ENCODE assay signal across 27 mouse cellular contexts in the genomic region with DNA sequence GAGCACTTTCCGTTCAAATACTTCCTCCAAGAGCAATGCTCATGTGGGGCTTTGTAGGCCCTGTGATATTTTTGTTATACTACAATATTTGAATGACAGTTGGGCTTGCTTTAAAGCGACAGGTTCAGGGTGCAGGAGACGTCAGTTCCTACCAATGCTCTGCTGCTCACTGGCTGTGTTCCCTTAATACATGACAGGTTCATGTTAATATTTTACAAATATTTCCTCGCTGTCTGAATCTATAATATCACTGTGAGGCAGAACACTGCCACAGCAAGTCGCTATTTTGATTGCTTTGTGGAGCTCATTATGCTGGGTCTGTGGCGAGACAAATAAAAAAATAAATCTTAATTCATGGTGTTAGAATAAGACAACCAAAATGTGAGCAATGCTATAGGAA. TPM values are rescaled to one million over a fixed set of nuclear protein-coding genes. Genes with fewer than 3 reads are reported as not detected.
"Had no signal": no experiment of that assay in that cellular context is flagged by ENCODE, and none has a peak within 500 bp of the region (broad histone marks: within the 10 kb centered on the region; RNA-seq: fewer than 3 reads in every experiment).

No protein-coding gene starts in this region.

- ATAC-seq: hindbrain, embryonic 16.5 days; intestine, embryonic 15.5 days; lung, postnatal 0 days; midbrain, embryonic 15.5 days had no signal

- H3K27me3 ChIP-seq: intestine, embryonic 15.5 days; limb, embryonic 13.5 days; liver, embryonic 13.5 days; midbrain, embryonic 12.5 days; midbrain, embryonic 15.5 days; neural tube, embryonic 13.5 days; stomach, embryonic 15.5 days had no signal

- H3K4me2 ChIP-seq: intestine, embryonic 15.5 days; limb, embryonic 13.5 days; liver, embryonic 13.5 days; lung, embryonic 14.5 days; midbrain, embryonic 12.5 days; midbrain, embryonic 15.5 days; neural tube, embryonic 13.5 days; stomach, embryonic 15.5 days had no signal

- H3K36me3 ChIP-seq: intestine, embryonic 15.5 days; limb, embryonic 10.5 days; limb, embryonic 13.5 days; liver, embryonic 13.5 days; midbrain, embryonic 12.5 days; midbrain, embryonic 15.5 days; neural tube, embryonic 13.5 days; stomach, embryonic 15.5 days had no signal

- H3K4me3 ChIP-seq: intestine, embryonic 15.5 days; limb, embryonic 10.5 days; limb, embryonic 13.5 days; liver, embryonic 13.5 days; midbrain, embryonic 12.5 days; midbrain, embryonic 15.5 days; myocyte; neural tube, embryonic 13.5 days; stomach, embryonic 15.5 days had no signal

- H3K27ac ChIP-seq: intestine, embryonic 15.5 days; limb, embryonic 10.5 days; limb, embryonic 13.5 days; liver, embryonic 13.5 days; macrophage; midbrain, embryonic 12.5 days; midbrain, embryonic 15.5 days; neural tube, embryonic 13.5 days; stomach, embryonic 15.5 days had no signal

- H3K4me1 ChIP-seq: intestine, embryonic 15.5 days; limb, embryonic 10.5 days; liver, embryonic 13.5 days; midbrain, embryonic 12.5 days; midbrain, embryonic 15.5 days; neural tube, embryonic 13.5 days; stomach, embryonic 15.5 days had no signal

- H3K9me3 ChIP-seq: intestine, embryonic 15.5 days; limb, embryonic 10.5 days; limb, embryonic 13.5 days; liver, embryonic 13.5 days; midbrain, embryonic 12.5 days; midbrain, embryonic 15.5 days; neural tube, embryonic 13.5 days; stomach, embryonic 15.5 days had no signal

- H3K9ac ChIP-seq: intestine, embryonic 15.5 days; limb, embryonic 13.5 days; liver, embryonic 13.5 days; lung, embryonic 14.5 days; midbrain, embryonic 12.5 days; midbrain, embryonic 15.5 days; neural tube, embryonic 13.5 days; stomach, embryonic 15.5 days had no signal

- DNase-seq: layer of hippocampus, adult 9-11 months; liver; liver, embryonic 13.5 days; lung, embryonic 14.5 days; retina, postnatal 1 day; right cerebral cortex, postnatal 25 days; spleen, adult 18-20 months; thymus, postnatal 25 days had no signal

RNA-seq across cellular contexts. Expression of gene Pou2af1, which starts 2.3 kb away (rescaled TPM):
- total RNA-seq: left cerebral cortex, adult 18-20 months had no signal
- polyA plus RNA-seq: kidney, embryonic 16.5 days; limb, embryonic 10.5 days; limb, embryonic 13.5 days; lung, embryonic 14.5 days; midbrain, embryonic 12.5 days; neural tube, embryonic 13.5 days had no signal

RNA-seq across cellular contexts. Expression of gene Gm32742, which starts 45.9 kb away (rescaled TPM):
- total RNA-seq: layer of hippocampus, adult 18-20 months; layer of hippocampus, postnatal 25 days; left cerebral cortex, adult 18-20 months; left cerebral cortex, postnatal 25 days; megakaryocyte, adult 5-6 weeks; neutrophil, adult 5-6 weeks had no signal
- polyA plus RNA-seq: limb, embryonic 10.5 days; limb, embryonic 13.5 days; liver, embryonic 13.5 days; liver, embryonic 16.5 days; lung, embryonic 14.5 days; macrophage; midbrain, embryonic 12.5 days; midbrain, embryonic 15.5 days had no signal
